Mouse (Mus musculus) myocyte (in vitro differentiated cells): ENCODE results near the gene Olfr1413. TPM values are rescaled to one million over a fixed set of nuclear protein-coding genes. Genes with fewer than 3 reads are reported as not detected.

ENCODE experiments used
- H3K27me3 ChIP-seq: one replicate; pipeline ENCODE4 v1.6.1; 2011; ENCODE audit not compliant: control insufficient read depth, insufficient read depth, insufficient read length
- H3K36me3 ChIP-seq: one replicate; pipeline ENCODE4 v1.6.1; 2011; ENCODE audit not compliant: control insufficient read depth, insufficient read depth
- H3K4me2 ChIP-seq: one replicate; pipeline ENCODE4 v1.6.1; 2011; ENCODE audit warnings: low read depth, control low read depth
- H3K4me3 ChIP-seq: one replicate; pipeline ENCODE4 v1.5.1; 2011; ENCODE audit warnings: mild to moderate bottlenecking, control low read depth, moderate library complexity
- H3K79me2 ChIP-seq: one replicate; pipeline ENCODE4 v1.6.1; 2011; ENCODE audit not compliant: control insufficient read depth, insufficient read depth
- H3ac ChIP-seq: one replicate; pipeline ENCODE4 v1.6.1; 2011; ENCODE audit not compliant: control insufficient read depth, insufficient read length
- CEBPB ChIP-seq: IDR thresholded peaks from 2 replicates; pipeline ENCODE4 v1.6.1; 2011; ENCODE audit warnings: mild to moderate bottlenecking, moderate library complexity; ENCODE audit not compliant: poor library complexity, insufficient read depth, severe bottlenecking
- E2F4 ChIP-seq: IDR thresholded peaks from one replicate; pipeline ENCODE4 v1.6.1; 2011; ENCODE audit warnings: mild to moderate bottlenecking, control low read depth, moderate library complexity; ENCODE audit not compliant: insufficient read depth
- MAX ChIP-seq: IDR thresholded peaks from one replicate; pipeline ENCODE4 v1.6.1; 2011; ENCODE audit warnings: low read depth, mild to moderate bottlenecking, control low read depth
- MYOD1 ChIP-seq, 3 experiments: IDR thresholded peaks; one replicate each; pipeline ENCODE4 v1.6.1; 2011; ENCODE audit warnings: control low read depth in 2 of 3, low read depth in 2 of 3, mild to moderate bottlenecking in 2 of 3, moderate library complexity in 1 of 3; ENCODE audit not compliant: insufficient read length in 2 of 3, control insufficient read depth in 1 of 3
- MYOG ChIP-seq, 3 experiments: IDR thresholded peaks; one replicate each; pipeline ENCODE4 v1.6.1; 2011; ENCODE audit warnings: control low read depth in 2 of 3, low read depth in 2 of 3, mild to moderate bottlenecking in 2 of 3; ENCODE audit not compliant: insufficient read length in 2 of 3, control insufficient read depth in 1 of 3, insufficient read depth in 1 of 3
- POLR2A ChIP-seq: IDR thresholded peaks from one replicate; pipeline ENCODE4 v1.6.1; 2011; ENCODE audit warnings: low read depth, mild to moderate bottlenecking, control low read depth, moderate library complexity; ENCODE audit not compliant: insufficient read length
- POLR2AphosphoS2 ChIP-seq: IDR thresholded peaks from one replicate; pipeline ENCODE4 v1.6.1; 2011; ENCODE audit warnings: low read depth, control low read depth; ENCODE audit not compliant: insufficient read length
- REST ChIP-seq: IDR thresholded peaks from one replicate; pipeline ENCODE4 v1.6.1; 2011; ENCODE audit warnings: mild to moderate bottlenecking, control low read depth, moderate library complexity; ENCODE audit not compliant: insufficient read depth, insufficient read length
- SRF ChIP-seq: IDR thresholded peaks from one replicate; pipeline ENCODE4 v1.6.1; 2011; ENCODE audit warnings: low read depth; ENCODE audit not compliant: control insufficient read depth, insufficient read length
- TCF12 ChIP-seq: IDR thresholded peaks from one replicate; pipeline ENCODE4 v1.6.1; 2011; ENCODE audit warnings: mild to moderate bottlenecking, control low read depth; ENCODE audit not compliant: poor library complexity, insufficient read depth, severe bottlenecking
- TCF3 ChIP-seq: IDR thresholded peaks from one replicate; pipeline ENCODE4 v1.6.1; 2011; ENCODE audit warnings: low read depth, control low read depth; ENCODE audit not compliant: insufficient read length
- USF1 ChIP-seq: IDR thresholded peaks from one replicate; pipeline ENCODE4 v1.6.1; 2011; ENCODE audit warnings: low read depth, mild to moderate bottlenecking, control low read depth, moderate library complexity
- polyA plus RNA-seq: library from polyadenylated mRNA; unstranded; fragments of >200 nt; fragmentation: generic; extraction: Trizol; gene quantifications from one replicate; pipeline ENCODE4 v1.2.1, GENCODE M21; 2012; ENCODE audit warnings: missing spikeins

Gene Olfr1413
- polyA plus RNA-seq, 1 experiment = not detected

DNA sequence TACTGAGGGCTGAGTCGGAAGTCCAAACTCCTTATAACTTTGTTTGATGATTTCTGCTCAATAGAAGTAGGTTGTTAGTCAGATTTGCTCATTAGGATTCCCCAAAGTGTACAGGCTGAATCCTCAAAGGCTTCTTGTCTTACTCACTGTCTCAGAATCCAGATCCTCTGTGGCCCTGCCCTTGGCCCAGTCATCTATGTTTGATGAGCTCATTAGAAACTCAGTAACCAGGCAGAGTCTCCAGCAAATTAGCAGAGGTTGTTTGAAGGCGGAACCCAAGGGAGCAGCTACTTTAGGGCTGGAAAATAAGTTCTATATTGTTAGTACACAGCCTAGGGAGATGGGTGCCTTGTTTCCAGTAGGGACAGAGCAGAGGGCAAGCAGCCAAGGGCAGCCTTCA lies 25.2 kb upstream of the Olfr1413 start:
- H3K36me3 ChIP-seq = no peaks in the 10 kb centered on the region
- peaks cover 4% of the 10 kb centered on the region for H3K27me3 ChIP-seq
- H3ac ChIP-seq = no peak overlapping the region
- H3K79me2 ChIP-seq = no peaks in the 10 kb centered on the region
- no peak overlapping the region for H3K4me3 ChIP-seq
- TF ChIP-seq SRF = no peak
- TF ChIP-seq REST = no peak
- TF ChIP-seq TCF12 = no peak
- no peak for TF ChIP-seq MAX
- no peak for TF ChIP-seq MYOD1 (IDR thresholded peaks at IDR 0.05; ENCODE audit: control insufficient read depth in 1 of 3, insufficient read length in 2 of 3, low read depth in 2 of 3)
- no peak for TF ChIP-seq CEBPB
- TF ChIP-seq MYOG (IDR thresholded peaks at IDR 0.05; ENCODE audit: control insufficient read depth in 1 of 3, insufficient read depth in 1 of 3, insufficient read length in 2 of 3, low read depth in 2 of 3) = no peak
- no peak for TF ChIP-seq POLR2A
- TF ChIP-seq USF1 = no peak
- TF ChIP-seq TCF3 = no peak
- TF ChIP-seq E2F4 = no peak
- TF ChIP-seq POLR2AphosphoS2 = no peak
- no peak overlapping the region for H3K4me2 ChIP-seq

DNA sequence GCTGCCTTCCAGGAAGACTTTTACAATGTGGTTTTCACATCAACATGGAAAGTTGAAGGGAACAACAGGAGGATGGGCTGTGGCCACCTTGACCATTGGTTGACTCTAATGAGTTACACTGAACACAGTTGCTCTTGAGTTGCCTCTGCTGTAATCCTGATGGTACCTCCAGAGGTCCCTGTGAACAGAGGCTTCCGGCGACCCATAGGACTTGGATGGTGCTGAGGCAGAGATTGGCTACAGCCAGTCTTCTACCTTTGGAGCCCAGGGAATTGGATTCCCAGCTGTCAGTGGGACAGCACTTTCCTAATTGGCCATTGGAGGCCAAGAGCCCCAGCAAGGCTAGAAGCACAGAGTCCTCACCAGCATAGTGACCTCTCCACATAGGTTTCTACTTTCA lies 14.4 kb downstream of the Olfr1413 start, which contains the start of gene Olfr1412:
Olfr1412 (plus strand) TSS at position 301 of the 400 bp plus-strand sequence.
- Histone ChIP-seq H3K79me2 (no peaks in the 10 kb centered on the region), H3K4me2 (no peak within 1 kb of the TSS), H3K4me3 (no peak within 1 kb of the TSS), H3K27me3 (peaks cover 23% of the 10 kb centered on the region), H3K36me3 (no peaks in the 10 kb centered on the region), H3ac (no peak within 1 kb of the TSS)
- TF ChIP-seq TCF3 (no peak), SRF (no peak), USF1 (no peak), MAX (no peak), MYOD1 (IDR thresholded peaks at IDR 0.05; ENCODE audit: control insufficient read depth in 1 of 3, insufficient read length in 2 of 3, low read depth in 2 of 3) (no peak), E2F4 (no peak), POLR2A (no peak), CEBPB (no peak), REST (no peak), TCF12 (no peak), MYOG (IDR thresholded peaks at IDR 0.05; ENCODE audit: control insufficient read depth in 1 of 3, insufficient read depth in 1 of 3, insufficient read length in 2 of 3, low read depth in 2 of 3) (no peak), POLR2AphosphoS2 (no peak)

DNA sequence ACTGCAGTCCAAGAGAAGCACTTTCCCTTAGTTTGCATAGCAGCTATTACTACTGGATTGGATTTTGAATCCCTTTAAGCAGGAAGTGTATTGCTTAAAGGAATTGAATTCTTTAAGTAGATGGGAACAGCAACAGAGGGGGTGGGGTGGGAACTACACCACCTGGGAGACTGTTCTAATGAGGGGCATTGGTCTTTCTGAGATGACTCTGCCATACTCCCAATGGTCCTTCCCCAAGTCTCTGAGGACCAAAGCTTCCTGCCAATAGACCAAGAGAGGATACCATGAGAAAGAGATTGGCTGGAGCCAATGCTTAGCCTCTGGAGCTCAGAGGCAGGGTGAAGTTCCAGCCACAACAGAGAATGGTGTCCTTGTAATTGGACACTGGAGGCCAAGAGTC lies 23.0 kb downstream of the Olfr1413 start, which contains the start of gene Olfr1411:
Olfr1411 (plus strand) TSS at position 301 of the 400 bp plus-strand sequence.
- Histone ChIP-seq H3K79me2 (no peaks in the 10 kb centered on the region), H3ac (no peak within 1 kb of the TSS), H3K4me3 (no peak within 1 kb of the TSS), H3K4me2 (no peak within 1 kb of the TSS), H3K36me3 (no peaks in the 10 kb centered on the region), H3K27me3 (peaks cover 37% of the 10 kb centered on the region)
- TF ChIP-seq MYOD1 (IDR thresholded peaks at IDR 0.05; ENCODE audit: control insufficient read depth in 1 of 3, insufficient read length in 2 of 3, low read depth in 2 of 3) = no peak

DNA sequence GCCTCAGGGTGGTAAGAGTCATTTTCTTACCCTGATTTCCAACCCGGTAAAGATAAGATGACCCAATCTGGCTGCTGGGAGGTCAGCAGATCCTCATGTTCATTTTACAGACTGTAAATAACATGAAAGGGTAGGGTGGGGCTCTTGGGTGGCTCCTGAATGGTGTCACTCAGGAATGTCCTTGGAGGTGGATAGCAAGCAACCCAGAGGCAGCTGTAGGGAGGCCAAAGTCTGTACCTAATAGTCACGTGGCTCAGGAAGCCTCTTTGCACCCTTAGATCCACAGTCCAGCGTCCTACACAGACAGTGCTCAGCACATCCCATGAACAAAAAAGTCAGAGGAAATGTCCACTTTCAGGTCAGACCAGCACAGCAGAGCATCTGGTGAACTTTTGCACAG lies 24.9 kb downstream of the Olfr1413 start:
- H3ac ChIP-seq = no peak overlapping the region
- no peaks in the 10 kb centered on the region for H3K79me2 ChIP-seq
- TF ChIP-seq MYOD1 (IDR thresholded peaks at IDR 0.05; ENCODE audit: control insufficient read depth in 1 of 3, insufficient read length in 2 of 3, low read depth in 2 of 3) (no peak), POLR2A (no peak), MYOG (IDR thresholded peaks at IDR 0.05; ENCODE audit: control insufficient read depth in 1 of 3, insufficient read depth in 1 of 3, insufficient read length in 2 of 3, low read depth in 2 of 3) (no peak), E2F4 (no peak), POLR2AphosphoS2 (no peak), TCF12 (no peak), SRF (no peak), REST (no peak)
- H3K36me3 ChIP-seq = no peaks in the 10 kb centered on the region
- H3K4me3 ChIP-seq = no peak overlapping the region
- no peak overlapping the region for H3K4me2 ChIP-seq
- peaks cover 37% of the 10 kb centered on the region for H3K27me3 ChIP-seq

DNA sequence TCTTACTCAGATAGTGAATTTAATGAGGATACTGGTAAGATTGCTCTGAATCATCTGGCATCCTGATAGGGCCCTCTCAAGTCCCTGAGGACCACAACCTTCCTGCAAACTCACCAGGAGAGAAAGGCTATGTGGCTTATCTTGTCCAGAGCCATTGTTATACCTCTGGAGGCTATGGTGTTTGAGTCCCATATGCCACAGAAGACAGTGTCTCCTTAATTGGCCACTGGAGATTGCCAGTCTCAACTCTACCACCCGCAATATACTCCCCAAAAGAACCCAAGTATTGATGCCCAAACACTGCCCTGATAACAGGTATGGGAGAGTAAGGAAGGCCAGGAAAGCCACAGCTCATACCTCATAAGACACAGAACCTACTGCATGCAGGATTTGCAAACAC lies 34.4 kb downstream of the Olfr1413 start, which contains the start of gene Olfr1410:
Olfr1410 (plus strand) TSS at position 301 of the 400 bp plus-strand sequence.
- Histone ChIP-seq H3K4me2 (no peak within 1 kb of the TSS), H3ac (no peak within 1 kb of the TSS), H3K4me3 (no peak within 1 kb of the TSS), H3K36me3 (no peaks in the 10 kb centered on the region), H3K79me2 (no peaks in the 10 kb centered on the region), H3K27me3 (peaks cover 42% of the 10 kb centered on the region)
- no peak for TF ChIP-seq SRF
- TF ChIP-seq POLR2A = no peak
- no peak for TF ChIP-seq TCF12
- no peak for TF ChIP-seq POLR2AphosphoS2
- no peak for TF ChIP-seq MYOD1 (IDR thresholded peaks at IDR 0.05; ENCODE audit: control insufficient read depth in 1 of 3, insufficient read length in 2 of 3, low read depth in 2 of 3)
- TF ChIP-seq MYOG (IDR thresholded peaks at IDR 0.05; ENCODE audit: control insufficient read depth in 1 of 3, insufficient read depth in 1 of 3, insufficient read length in 2 of 3, low read depth in 2 of 3) = no peak
- no peak for TF ChIP-seq REST
- no peak for TF ChIP-seq CEBPB
- TF ChIP-seq MAX = no peak
- no peak for TF ChIP-seq E2F4
- no peak for TF ChIP-seq USF1
- no peak for TF ChIP-seq TCF3
